Mouse (Mus musculus) c-Kit-positive CD71-positive TER-119-negative erythroid progenitor cells, embryonic 14.5 days (primary cell): ENCODE measurements around the gene Gm12789.
"Not testable (repeated sequence)": the region's sequence is repeated elsewhere in the genome, so short reads cannot be mapped to it uniquely, and the experiment has no call there.

ENCODE experiments used
- DNase-seq: peaks from one replicate; pipeline ENCODE4 v3.0.0-alpha.2; 2013; ENCODE audit warnings: low read depth

Gene Gm12789

GRCm38 (mm10) chr4:101986326-101986725 lies at the start of gene Gm12789:
Gene Gm12789 (plus strand): TSS chr4:101986626.
- DNase-seq: not testable (repeated sequence)

GRCm38 (mm10) chr4:101940107-101940506 lies 46.3 kb upstream of the Gm12789 start, which contains the start of gene Gm12794:
Gene Gm12794 (plus strand): TSS chr4:101940407.
- DNase-seq: not testable (repeated sequence)

- DNase-seq: not testable (repeated sequence)
Measured at GRCm38 (mm10) chr4:101980949-101981348, 5.5 kb upstream of the Gm12789 start, which contains the start of gene Gm12790. Gene Gm12790 (minus strand): TSS chr4:101981049.

GRCm38 (mm10) chr4:101985678-101986077 lies 748 bp upstream of the Gm12789 start:
- DNase-seq: no peak

- no peak for DNase-seq
Measured at GRCm38 (mm10) chr4:101997426-101997825, 11.0 kb downstream of the Gm12789 start.

GRCm38 (mm10) chr4:101998267-101998922 lies 12.0 kb downstream of the Gm12789 start:
- peak; percentile 47 for DNase-seq

- no peak for DNase-seq
Measured at GRCm38 (mm10) chr4:102026619-102027018, 40.2 kb downstream of the Gm12789 start.
